Mouse (Mus musculus) liver, embryonic 18 days (tissue): Measurements from ENCODE around the gene Pcif1. TPM values are rescaled to one million over a fixed set of nuclear protein-coding genes. Genes with fewer than 3 reads are reported as not detected.

Experiments
- polyA plus RNA-seq: library from polyadenylated mRNA; depleted of rRNA; stranded (reverse); fragments of >200 nt; gene quantifications from 2 replicates; pipeline ENCODE4 v1.2.3, GENCODE M21; 2012; rRNA removed

Pcif1 gene
- polyA plus RNA-seq: 18.4 and 21.2 TPM in 2 replicates

GRCm38 (mm10) chr2:164879228-164879567 lies at the start of gene Pcif1:
Gene Pcif1 (plus strand): TSS chr2:164879304.

GRCm38 (mm10) chr2:164832748-164833301 lies 46.3 kb upstream of the Pcif1 start, which contains the start of gene Ctsa:
Gene Ctsa (plus strand): TSS chr2:164832873.

GRCm38 (mm10) chr2:164833314-164833959 lies 45.7 kb upstream of the Pcif1 start, which contains the start of gene Neurl2:
Gene Neurl2 (minus strand): TSS chr2:164833456.

DNA sequence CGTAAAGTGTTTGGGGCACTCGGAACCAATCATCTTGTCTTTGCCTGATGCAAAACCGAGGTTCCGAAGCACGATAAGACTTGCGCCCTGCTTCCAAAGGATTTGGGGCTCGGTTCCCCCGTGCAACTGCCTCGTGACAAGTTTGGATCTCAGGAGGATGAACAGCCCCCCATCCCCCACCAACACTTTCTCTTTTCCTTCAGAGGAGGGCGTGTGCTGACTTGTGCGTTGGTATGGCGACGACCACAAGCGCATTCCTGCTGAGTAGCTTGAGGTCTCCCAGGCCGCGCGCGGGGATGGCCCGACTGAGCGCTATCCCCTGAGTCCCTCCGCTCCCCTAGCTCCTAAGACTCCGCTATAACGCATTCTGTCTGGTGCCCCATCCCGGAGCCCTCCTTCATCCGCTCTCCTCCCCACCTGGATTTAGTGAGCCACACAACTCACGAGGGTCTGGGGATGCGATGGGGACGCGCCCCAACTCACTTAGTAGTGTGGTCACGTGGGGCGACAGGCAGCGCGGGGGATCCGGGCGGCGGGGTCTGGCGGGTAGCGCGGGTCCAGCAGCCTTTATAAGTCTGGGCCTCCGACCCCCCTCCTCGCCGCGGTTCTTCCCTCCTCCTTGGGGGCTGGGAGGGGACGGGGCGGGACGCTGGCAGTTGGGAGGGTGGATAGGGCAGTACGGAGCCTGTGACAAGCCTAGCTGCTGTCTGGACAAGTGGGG lies 21.8 kb upstream of the Pcif1 start, which contains the start of gene Pltp:
Pltp (minus strand) TSS at position 611 of the 721 bp plus-strand sequence.

GRCm38 (mm10) chr2:164911086-164912048 lies 32.3 kb downstream of the Pcif1 start, which contains the start of gene Zfp335:
Gene Zfp335 (minus strand): TSS chr2:164911757.

GRCm38 (mm10) chr2:164940140-164940830 lies 61.2 kb downstream of the Pcif1 start, which contains the start of gene Mmp9:
Gene Mmp9 (plus strand): TSS chr2:164940780.

Other genes with a start within 250 kb of the Pcif1 start
- gene Wfdc16, start 240.5 kb upstream of the Pcif1 start, polyA plus RNA-seq: not detected in 2 replicates
- not detected in 2 replicates for gene Wfdc10, start 223.3 kb upstream of the Pcif1 start, polyA plus RNA-seq
- not detected in 2 replicates for gene Wfdc9, start 222.7 kb upstream of the Pcif1 start, polyA plus RNA-seq
- gene Wfdc11, start 205.2 kb upstream of the Pcif1 start, polyA plus RNA-seq: not detected in 2 replicates
- gene Wfdc13, start 194.2 kb upstream of the Pcif1 start, polyA plus RNA-seq: not detected in 2 replicates
- not detected in 2 replicates for gene Spint4, start 180.8 kb upstream of the Pcif1 start, polyA plus RNA-seq
- not detected in 2 replicates for gene Spint5, start 164.0 kb upstream of the Pcif1 start, polyA plus RNA-seq
- 1.6 and 2.1 TPM in 2 replicates for gene Wfdc3, start 133.4 kb upstream of the Pcif1 start, polyA plus RNA-seq
- 21.7 and 22.8 TPM in 2 replicates for gene Dnttip1, start 133.3 kb upstream of the Pcif1 start, polyA plus RNA-seq
- 255 and 264 TPM in 2 replicates for gene Ube2c, start 109.4 kb upstream of the Pcif1 start, polyA plus RNA-seq
- gene Tnnc2, start 99.3 kb upstream of the Pcif1 start, polyA plus RNA-seq: 0.58 and 2.9 TPM in 2 replicates
- gene Snx21, start 93.5 kb upstream of the Pcif1 start, polyA plus RNA-seq: 7.7 and 11.3 TPM in 2 replicates
- gene Acot8, start 74.4 kb upstream of the Pcif1 start, polyA plus RNA-seq: 20.1 and 20.3 TPM in 2 replicates
- gene Zswim3, start 74.2 kb upstream of the Pcif1 start, polyA plus RNA-seq: 1.9 TPM in 2 replicates
- 1.3 and 1.5 TPM in 2 replicates for gene Zswim1, start 56.6 kb upstream of the Pcif1 start, polyA plus RNA-seq
- gene Spata25, start 50.8 kb upstream of the Pcif1 start, polyA plus RNA-seq: 0.05 and 0.08 TPM in 2 replicates
- 121 and 130 TPM in 2 replicates for gene Ctsa, start 46.4 kb upstream of the Pcif1 start, polyA plus RNA-seq
- 1.5 and 2.2 TPM in 2 replicates for gene Neurl2, start 45.8 kb upstream of the Pcif1 start, polyA plus RNA-seq
- 34.8 and 42.2 TPM in 2 replicates for gene Pltp, start 21.6 kb upstream of the Pcif1 start, polyA plus RNA-seq
- gene Zfp335, start 32.5 kb downstream of the Pcif1 start, polyA plus RNA-seq: 6.5 and 8.2 TPM in 2 replicates
- gene Mmp9, start 61.5 kb downstream of the Pcif1 start, polyA plus RNA-seq: 19.0 and 24.6 TPM in 2 replicates
- gene Slc12a5, start 81.5 kb downstream of the Pcif1 start, polyA plus RNA-seq: 0.72 and 0.81 TPM in 2 replicates
- 11.2 and 11.8 TPM in 2 replicates for gene Ncoa5, start 155.6 kb downstream of the Pcif1 start, polyA plus RNA-seq
- gene Cd40, start 176.3 kb downstream of the Pcif1 start, polyA plus RNA-seq: 2.9 and 3.2 TPM in 2 replicates
- not detected in 2 replicates for gene 1700025C18Rik, start 211.4 kb downstream of the Pcif1 start, polyA plus RNA-seq